Mouse (Mus musculus): Measurements from ENCODE around the gene Pes1.

- TF ChIP-seq CTCF (conservative IDR thresholded peaks at IDR 0.05; ENCODE audit: low read length): no peak
- TF ChIP-seq POU5F1 (IDR thresholded peaks at IDR 0.05; ENCODE audit: borderline replicate concordance, low read length): no peak
Measured at GRCm38 (mm10) chr11:3983863-3984745, 20.3 kb downstream of the Pes1 start.

Measured in E14TG2a.4 (cell line).